Mouse (Mus musculus) liver, embryonic 14.5 days (tissue): ENCODE data around the gene Cdh22. TPM values are rescaled to one million over a fixed set of nuclear protein-coding genes. Genes with fewer than 3 reads are reported as not detected.

Source experiments
- ATAC-seq: fragments of 200-750 bp; cut with Nextera tagmentation; 2 replicates; pipeline ENCODE4 v1.8.0; 2017; ENCODE audit warnings: moderate number of reproducible peaks, mild to moderate bottlenecking, moderate library complexity; ENCODE audit not compliant: insufficient read depth
- DNase-seq, 3 experiments: peaks; one replicate each; pipeline ENCODE4 v3.0.0-alpha.2; 2012 to 2013; ENCODE audit warnings: low read depth in 3 of 3, low spot score in 3 of 3
- H3K27ac ChIP-seq: fragments of 300-500 bp; sonication (generic); 2 replicates; pipeline ENCODE4 v1.5.1; 2014; ENCODE audit warnings: moderate library complexity, mild to moderate bottlenecking, control low read depth, inconsistent platforms
- H3K27me3 ChIP-seq: fragments of 300-500 bp; sonication (generic); 2 replicates; pipeline ENCODE4 v1.6.1; 2014; ENCODE audit warnings: mild to moderate bottlenecking, low read length, moderate library complexity; ENCODE audit not compliant: control insufficient read depth, insufficient read depth
- H3K36me3 ChIP-seq: fragments of 300-500 bp; sonication (generic); replicated peaks from 2 replicates; pipeline ENCODE4 v1.6.1; 2014; ENCODE audit warnings: low read depth; ENCODE audit not compliant: control insufficient read depth, insufficient read depth
- H3K4me1 ChIP-seq, 2 experiments: fragments of 200-500 bp in 1 of 2; fragments of 300-500 bp in 1 of 2; sonication (generic) in 1 of 2; replicated peaks; 2 replicates each; pipeline ENCODE4 v1.6.1; 2012 to 2014; ENCODE audit warnings: antibody characterized with exemption in 1 of 2, inconsistent platforms in 1 of 2, low read length in 1 of 2; ENCODE audit not compliant: control insufficient read depth in 2 of 2, insufficient read depth in 2 of 2
- H3K4me2 ChIP-seq: fragments of 300-500 bp; sonication (generic); 2 replicates; pipeline ENCODE4 v1.6.1; 2014; ENCODE audit warnings: low read depth, mild to moderate bottlenecking, control low read depth, moderate library complexity
- H3K4me3 ChIP-seq, 2 experiments: fragments of 200-500 bp in 1 of 2; fragments of 300-500 bp in 1 of 2; sonication (generic) in 1 of 2; 2 replicates each; pipeline ENCODE4 v1.5.1; 2012 to 2014; ENCODE audit warnings: low read depth in 2 of 2, low read length in 2 of 2, mild to moderate bottlenecking in 2 of 2, control low read depth in 1 of 2, inconsistent platforms in 1 of 2, moderate library complexity in 1 of 2; ENCODE audit not compliant: insufficient read depth in 1 of 2
- H3K9ac ChIP-seq: fragments of 300-500 bp; sonication (generic); replicated peaks from 2 replicates; pipeline ENCODE4 v1.6.1; 2014; ENCODE audit warnings: mild to moderate bottlenecking, control low read depth, moderate library complexity
- H3K9me3 ChIP-seq: fragments of 300-500 bp; sonication (generic); 2 replicates; pipeline ENCODE4 v1.6.1; 2016; ENCODE audit warnings: low read length, mixed read lengths; ENCODE audit not compliant: control insufficient read depth
- CTCF ChIP-seq: IDR thresholded peaks from 2 replicates; pipeline ENCODE4 v1.5.1; 2016; ENCODE audit warnings: antibody characterized with exemption, low read depth, control low read depth
- EP300 ChIP-seq: IDR thresholded peaks from 2 replicates; pipeline ENCODE4 v1.6.1; 2016; ENCODE audit warnings: antibody characterized with exemption, low read depth
- WGBS: fragments of 180-500 bp; shearing (Covaris S2); extraction: QIAGEN DNeasy Blood & Tissue Kit; methylation state at CpG from one replicate; pipeline ENCODE4 v1.1.7; 2014; ENCODE audit not compliant: insufficient replicate concordance; 5-methylcytosine and 5-hydroxymethylcytosine counted together
- polyA plus RNA-seq, 2 experiments: library from polyadenylated mRNA; depleted of rRNA in 1 of 2; stranded (reverse) in 1 of 2; unstranded in 1 of 2; fragments of >200 nt; fragmentation: Nextera tagmentation in 1 of 2; extraction: Ambion mirVana in 1 of 2; gene quantifications; 2 replicates each; pipeline versions ENCODE4 v1.2.1 to v1.2.3; 2012 to 2014

Gene Cdh22
- polyA plus RNA-seq, 2 experiments = 0.02 TPM; not detected in 1

GRCm38 (mm10) chr2:165258321-165258720 lies 23.7 kb upstream of the Cdh22 start:
- 59% methylated on average over 6 of the region's 6 CpGs for WGBS
- H3K27me3 ChIP-seq = no peaks in the 10 kb centered on the region; the same call in none of the 2 replicates
- H3K4me1 ChIP-seq = no peaks in the 10 kb centered on the region

DNA sequence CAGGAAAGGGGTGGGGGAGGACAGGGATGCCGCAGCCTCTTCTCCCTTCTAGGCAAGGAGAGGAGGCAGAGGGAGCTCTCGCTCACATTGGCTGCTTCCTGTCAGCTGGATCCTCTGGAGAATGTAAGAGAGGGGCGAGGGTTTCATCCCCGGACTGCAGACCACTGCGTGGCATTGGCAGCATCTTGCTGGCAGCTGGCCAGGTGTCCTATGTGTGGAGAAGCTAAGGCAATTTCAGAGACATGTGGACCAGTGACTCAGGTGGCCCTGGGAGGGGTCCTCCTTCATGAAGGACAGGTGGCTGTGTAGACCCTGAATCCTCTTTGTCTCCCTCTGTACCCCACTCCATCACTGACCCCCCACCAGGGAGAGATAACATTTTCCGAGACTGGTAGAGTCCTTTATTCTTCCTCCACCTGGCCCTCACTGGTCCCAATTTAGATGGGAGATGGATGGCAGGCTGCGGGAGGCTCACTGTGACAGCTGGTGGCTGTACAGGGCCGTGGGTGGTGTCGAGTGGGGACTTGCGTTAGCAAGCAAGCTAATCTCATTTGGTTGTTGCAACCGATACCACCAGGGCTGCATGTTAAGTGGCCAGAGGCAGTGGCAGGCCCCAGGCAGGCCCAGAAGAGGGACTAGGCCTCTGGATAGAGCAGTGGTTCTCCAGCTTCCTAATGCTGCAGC lies 22.6 kb upstream of the Cdh22 start:
- H3K4me2 ChIP-seq = no peak overlapping the region
- no peak overlapping the region for H3K9ac ChIP-seq
- ATAC-seq (no peak), DNase-seq (no peak)
- no peak for TF ChIP-seq EP300
- TF ChIP-seq CTCF = no peak
- no peak overlapping the region for H3K4me3 ChIP-seq
- 36% methylated on average over 11 of the region's 11 CpGs for WGBS
- no peaks in the 10 kb centered on the region for H3K9me3 ChIP-seq
- no peaks in the 10 kb centered on the region for H3K4me1 ChIP-seq
- no peaks in the 10 kb centered on the region for H3K36me3 ChIP-seq
- H3K27me3 ChIP-seq = no peaks in the 10 kb centered on the region; the same call in none of the 2 replicates
- no peak overlapping the region for H3K27ac ChIP-seq

More at GRCm38 (mm10) chr2:165258321-165258720, 23.7 kb upstream of the Cdh22 start:
- Histone ChIP-seq H3K27ac (no peak overlapping the region), H3K4me3 (no peak overlapping the region), H3K4me2 (no peak overlapping the region), H3K9ac (no peak overlapping the region), H3K9me3 (no peaks in the 10 kb centered on the region), H3K36me3 (no peaks in the 10 kb centered on the region)
- ATAC-seq (no peak), DNase-seq (no peak)
- TF ChIP-seq EP300 (no peak), CTCF (no peak)

DNA sequence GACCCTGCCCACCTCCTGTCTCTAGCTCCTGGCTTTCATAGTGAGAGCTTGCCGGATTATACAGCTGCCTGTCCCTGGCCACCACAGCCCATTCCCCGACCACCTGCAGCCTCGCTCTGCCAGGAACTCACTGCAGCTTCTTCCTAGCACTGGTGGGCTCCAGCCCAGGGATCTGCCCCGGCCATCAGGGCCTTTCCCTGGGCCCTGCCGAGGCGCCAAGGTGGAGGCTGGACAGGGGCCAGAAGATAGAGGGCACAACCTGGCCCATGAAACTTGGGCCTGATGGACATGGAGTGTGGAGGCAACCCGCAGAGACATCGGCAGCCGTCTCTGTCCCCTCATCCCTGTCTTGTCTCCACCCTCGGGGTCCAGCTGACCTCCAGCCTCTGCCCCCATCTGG lies 21.6 kb upstream of the Cdh22 start:
- no peaks in the 10 kb centered on the region for H3K36me3 ChIP-seq
- DNase-seq (no peak), ATAC-seq (no peak)
- no peak for TF ChIP-seq CTCF
- TF ChIP-seq EP300 = no peak
- WGBS = 59% methylated on average over 10 of the region's 10 CpGs
- no peaks in the 10 kb centered on the region for H3K4me1 ChIP-seq
- H3K27ac ChIP-seq = no peak overlapping the region
- no peaks in the 10 kb centered on the region; the same call in 1 of the 2 replicates for H3K27me3 ChIP-seq
- H3K9ac ChIP-seq = no peak overlapping the region
- no peak overlapping the region for H3K4me3 ChIP-seq
- H3K4me2 ChIP-seq = no peak overlapping the region
- H3K9me3 ChIP-seq = no peaks in the 10 kb centered on the region

- no peaks in the 10 kb centered on the region for H3K4me1 ChIP-seq
- no peak overlapping the region for H3K4me3 ChIP-seq
- WGBS = 21% methylated on average over 10 of the region's 10 CpGs
- TF ChIP-seq EP300 (no peak), CTCF (no peak)
- no peak for ATAC-seq
- H3K9me3 ChIP-seq = no peaks in the 10 kb centered on the region
- no peak for DNase-seq
- H3K36me3 ChIP-seq = no peaks in the 10 kb centered on the region
- no peak overlapping the region for H3K4me2 ChIP-seq
- no peaks in the 10 kb centered on the region; the same call in 1 of the 2 replicates for H3K27me3 ChIP-seq
- no peak overlapping the region for H3K27ac ChIP-seq
- H3K9ac ChIP-seq = no peak overlapping the region
These were observed 19.2 kb upstream of the Cdh22 start for GRCm38 (mm10) chr2:165253867-165254266.

DNA sequence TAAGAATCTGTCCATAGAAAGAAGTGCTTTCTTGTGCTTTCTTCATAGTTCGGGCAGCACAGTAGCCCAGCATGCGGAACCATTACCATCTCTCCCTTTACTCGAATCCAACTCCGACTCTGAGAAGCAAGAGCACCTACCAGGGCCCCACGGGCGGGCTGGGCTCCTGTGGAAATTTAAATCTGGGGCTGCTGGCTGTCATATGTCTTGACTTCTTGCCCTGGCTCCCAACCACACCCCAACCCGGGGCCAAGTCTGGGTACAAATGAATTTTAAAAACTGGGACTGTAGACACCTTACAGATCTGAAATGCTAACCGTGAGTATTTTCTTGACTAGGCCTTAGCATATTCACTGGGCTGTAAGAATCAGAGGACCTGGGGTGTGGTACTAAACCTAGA lies 18.6 kb upstream of the Cdh22 start:
- DNase-seq (no peak), ATAC-seq (no peak)
- WGBS = 54% methylated on average over 8 of the region's 8 CpGs
- Histone ChIP-seq H3K4me3 (no peak overlapping the region), H3K27me3 (no peaks in the 10 kb centered on the region; the same call in 1 of the 2 replicates), H3K9me3 (no peaks in the 10 kb centered on the region), H3K4me1 (no peaks in the 10 kb centered on the region), H3K4me2 (no peak overlapping the region), H3K27ac (no peak overlapping the region), H3K9ac (no peak overlapping the region), H3K36me3 (no peaks in the 10 kb centered on the region)
- TF ChIP-seq EP300 = no peak
- TF ChIP-seq CTCF = no peak
